Mouse (Mus musculus) MEL (cell line): ENCODE results near the gene Gipc1. TPM values are rescaled to one million over a fixed set of nuclear protein-coding genes. Genes with fewer than 3 reads are reported as not detected.

Source experiments
- DNase-seq: peaks from one replicate; pipeline ENCODE4 v3.0.0; 2011; ENCODE audit warnings: low read depth, low spot score
- H3K27ac ChIP-seq: 2 replicates; pipeline ENCODE4 v1.5.1; 2012; ENCODE audit warnings: low read depth, mild to moderate bottlenecking, control low read depth, low read length, moderate library complexity; ENCODE audit not compliant: control insufficient read depth
- H3K27me3 ChIP-seq, 2 experiments: fragments of 150-350 bp in 1 of 2; sonication (generic) in 1 of 2; 2 replicates each; pipeline ENCODE4 v1.6.1; 2012; ENCODE audit warnings: low read length in 2 of 2, mild to moderate bottlenecking in 2 of 2, improper control_type of control experiment in 1 of 2, moderate library complexity in 1 of 2; ENCODE audit not compliant: insufficient read depth in 2 of 2, control insufficient read depth in 1 of 2
- H3K36me3 ChIP-seq, 2 experiments: 2 replicates each; pipeline ENCODE4 v1.6.1; 2012 to 2014; ENCODE audit warnings: low read length in 2 of 2, improper control_type of control experiment in 1 of 2, inconsistent platforms in 1 of 2, mild to moderate bottlenecking in 1 of 2; ENCODE audit not compliant: insufficient read depth in 2 of 2, control insufficient read depth in 1 of 2
- H3K4me1 ChIP-seq, 2 experiments: fragments of 150-350 bp in 1 of 2; sonication (generic) in 1 of 2; 2 replicates each; pipeline ENCODE4 v1.6.1; 2012; ENCODE audit warnings: low read length in 2 of 2, improper control_type of control experiment in 1 of 2, mild to moderate bottlenecking in 1 of 2; ENCODE audit not compliant: insufficient read depth in 2 of 2, control insufficient read depth in 1 of 2
- H3K4me3 ChIP-seq, 2 experiments: fragments of 150-350 bp in 1 of 2; sonication (generic) in 1 of 2; 2 replicates each; pipeline ENCODE4 v1.5.1; 2012; ENCODE audit warnings: low read depth in 2 of 2, low read length in 2 of 2, mild to moderate bottlenecking in 2 of 2, moderate library complexity in 2 of 2, control low read depth in 1 of 2, improper control_type of control experiment in 1 of 2; ENCODE audit not compliant: control insufficient read depth in 1 of 2, insufficient read depth in 1 of 2
- H3K79me2 ChIP-seq: 2 replicates; pipeline ENCODE4 v1.6.1; 2012; ENCODE audit warnings: mild to moderate bottlenecking, low read length, moderate library complexity; ENCODE audit not compliant: control insufficient read depth, poor library complexity, insufficient read depth
- H3K9ac ChIP-seq: 2 replicates; pipeline ENCODE4 v1.6.1; 2012; ENCODE audit warnings: low read depth, mild to moderate bottlenecking, control low read depth, low read length, moderate library complexity; ENCODE audit not compliant: control insufficient read depth, poor library complexity, severe bottlenecking
- H3K9me3 ChIP-seq: fragments of 150-350 bp; sonication (generic); replicated peaks from 2 replicates; pipeline ENCODE4 v1.6.1; 2012; ENCODE audit warnings: mild to moderate bottlenecking, low read length, improper control_type of control experiment, moderate library complexity; ENCODE audit not compliant: insufficient read depth
- CTCF ChIP-seq, 3 experiments: IDR thresholded peaks in 2 of 3; conservative IDR thresholded peaks in 1 of 3; 2 replicates each; pipeline ENCODE4 v1.5.1; 2011 to 2012; ENCODE audit warnings: low read length in 3 of 3, low read depth in 2 of 3, mild to moderate bottlenecking in 2 of 3, improper control_type of control experiment in 1 of 3, inconsistent platforms in 1 of 3, mixed read lengths in 1 of 3, moderate library complexity in 1 of 3; ENCODE audit not compliant: control insufficient read depth in 1 of 3, insufficient read depth in 1 of 3, poor library complexity in 1 of 3, severe bottlenecking in 1 of 3
- GATA1 ChIP-seq: IDR thresholded peaks from 2 replicates; pipeline ENCODE4 v1.6.1; 2011; ENCODE audit warnings: low read depth, low read length, improper control_type of control experiment
- MAZ ChIP-seq: IDR thresholded peaks from 2 replicates; pipeline ENCODE4 v1.6.1; 2012; ENCODE audit warnings: low read depth, mild to moderate bottlenecking, inconsistent platforms, low read length, improper control_type of control experiment
- RAD21 ChIP-seq: IDR thresholded peaks from 2 replicates; pipeline ENCODE4 v1.6.1; 2011; ENCODE audit warnings: mild to moderate bottlenecking, low read depth, low read length, improper control_type of control experiment
- SIN3A ChIP-seq: IDR thresholded peaks from 2 replicates; pipeline ENCODE4 v1.6.1; 2012; ENCODE audit warnings: low read length, improper control_type of control experiment, inconsistent platforms
- UBTF ChIP-seq: IDR thresholded peaks from 2 replicates; pipeline ENCODE4 v1.6.1; 2012; ENCODE audit warnings: low read depth, mild to moderate bottlenecking, inconsistent platforms, low read length, improper control_type of control experiment, moderate library complexity, borderline replicate concordance; ENCODE audit not compliant: insufficient read depth
- polyA plus RNA-seq, 2 experiments: library from polyadenylated mRNA; stranded (reverse) in 1 of 2; unstranded in 1 of 2; fragments of >175 nt in 1 of 2; fragments of >200 nt in 1 of 2; gene quantifications; 2 replicates each; pipeline versions ENCODE4 v1.2.1 to v1.2.4; 2012; ENCODE audit warnings: low replicate concordance in 2 of 2, low read depth in 1 of 2; ENCODE audit not compliant: insufficient read length in 2 of 2, insufficient read depth in 1 of 2, missing spikeins in 1 of 2
- total RNA-seq: library from RNA; depleted of rRNA; stranded (reverse); fragments of 300-350 nt; gene quantifications from 2 replicates; pipeline ENCODE4 v1.2.3, GENCODE M21; 2012; rRNA removed

Gene Gipc1
- total and polyA plus RNA-seq, 3 experiments = 38.6 to 70.7 TPM; not detected in 1

DNA sequence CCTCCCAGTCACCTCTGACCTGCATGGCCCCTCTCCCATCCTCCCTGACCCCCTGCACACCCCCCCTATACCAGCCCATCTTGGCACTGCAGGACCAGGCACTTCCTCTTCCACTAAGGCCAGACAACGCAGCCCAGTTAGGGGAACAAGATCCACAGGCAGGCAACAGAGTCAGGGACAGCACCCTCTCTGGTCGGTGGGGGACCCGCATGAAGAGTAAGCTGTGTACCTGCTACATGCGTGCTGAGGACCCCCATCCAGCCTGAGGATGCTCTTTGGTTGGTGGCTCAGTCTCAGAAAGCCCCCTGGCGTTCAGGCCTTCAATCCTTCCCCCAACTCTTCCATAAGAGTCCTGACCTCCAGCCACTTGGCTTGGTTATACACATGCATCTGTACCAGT, 53.9 kb downstream of the Gipc1 start:
- Histone ChIP-seq H3K4me3 (no peak overlapping the region), H3K27ac (no peak overlapping the region), H3K36me3 (no peaks in the 10 kb centered on the region), H3K9me3 (no peaks in the 10 kb centered on the region), H3K4me1 (no peaks in the 10 kb centered on the region; a peak in 1 of 4 replicates), H3K27me3 (no peaks in the 10 kb centered on the region), H3K9ac (no peak overlapping the region), H3K79me2 (no peaks in the 10 kb centered on the region)
- TF ChIP-seq MAZ (0 out of 2 replicates have a peak, but pooled peaks have one; percentile 19), SIN3A (no peak), CTCF (IDR thresholded peaks at IDR 0.05 in 2 of 3, conservative IDR thresholded peaks at IDR 0.05 in 1 of 3; ENCODE audit: control insufficient read depth in 1 of 3, insufficient read depth in 1 of 3, low read depth in 2 of 3, low read length in 3 of 3, poor library complexity in 1 of 3, severe bottlenecking in 1 of 3) (peak; percentile 55 to 62 (median 61))
- peak; percentile 78 for DNase-seq

DNA sequence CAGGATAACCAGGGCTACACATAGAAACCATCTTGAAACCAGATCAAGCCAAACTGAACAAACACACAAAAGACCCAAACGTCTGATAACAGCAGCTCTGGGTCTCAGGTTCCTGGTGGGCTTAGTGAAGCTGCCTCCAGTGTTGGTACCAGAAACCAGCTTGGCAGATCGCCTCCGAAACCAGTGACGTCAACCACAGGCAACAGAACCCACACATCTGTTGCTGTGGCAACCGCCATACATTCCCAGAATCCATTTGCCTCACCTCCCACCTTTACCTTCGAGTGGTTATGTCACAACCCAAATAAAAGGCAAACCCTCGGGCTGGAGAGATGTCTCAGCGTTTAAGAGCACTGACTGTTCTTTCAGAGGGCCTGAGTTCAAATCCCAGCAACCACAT, 55.1 kb downstream of the Gipc1 start:
- no peak overlapping the region for H3K27ac ChIP-seq
- H3K27me3 ChIP-seq = no peaks in the 10 kb centered on the region
- DNase-seq = no peak
- no peaks in the 10 kb centered on the region for H3K79me2 ChIP-seq
- H3K36me3 ChIP-seq = no peaks in the 10 kb centered on the region
- no peak for TF ChIP-seq RAD21
- no peak for TF ChIP-seq UBTF
- TF ChIP-seq GATA1 = no peak
- no peak overlapping the region for H3K4me3 ChIP-seq
- H3K9me3 ChIP-seq = no peaks in the 10 kb centered on the region
- H3K9ac ChIP-seq = no peak overlapping the region
- no peaks in the 10 kb centered on the region; a peak in 1 of 4 replicates for H3K4me1 ChIP-seq

Other genes starting within 250 kb of the Gipc1 start
- 24.4 and 29.5 TPM in 2 replicates for gene Scoc, start 194.3 kb upstream of the Gipc1 start, total RNA-seq
- gene Scoc, start 194.3 kb upstream of the Gipc1 start, polyA plus RNA-seq = 10 to 100 TPM in 1 of 2 experiments, not detected in 1; 14.7 TPM
- gene Olfr370, start 116.9 kb upstream of the Gipc1 start, total RNA-seq = not detected in 2 replicates
- gene Olfr370, start 116.9 kb upstream of the Gipc1 start, polyA plus RNA-seq = under 1 TPM in 1 of 2 experiments, not detected in 1; 0.26 TPM
- gene Ndufb7, start 86.0 kb upstream of the Gipc1 start, total RNA-seq = 306 and 311 TPM in 2 replicates
- gene Ndufb7, start 86.0 kb upstream of the Gipc1 start, polyA plus RNA-seq = 100 to 1,000 TPM in 1 of 2 experiments, not detected in 1; 194 TPM
- 74.2 and 78.0 TPM in 2 replicates for gene Tecr, start 44.7 kb upstream of the Gipc1 start, total RNA-seq
- 100 to 1,000 TPM in 1 of 2 experiments, not detected in 1; 229 TPM for gene Tecr, start 44.7 kb upstream of the Gipc1 start, polyA plus RNA-seq
- 38.2 and 43.2 TPM in 2 replicates for gene Dnajb1, start 44.5 kb upstream of the Gipc1 start, total RNA-seq
- gene Dnajb1, start 44.5 kb upstream of the Gipc1 start, polyA plus RNA-seq = 10 to 100 TPM in 1 of 2 experiments, not detected in 1; 56.6 TPM
- 2.6 and 4.0 TPM in 2 replicates for gene Ptger1, start 14.0 kb downstream of the Gipc1 start, total RNA-seq
- 1 to 10 TPM in 1 of 2 experiments, not detected in 1; 3.1 TPM for gene Ptger1, start 14.0 kb downstream of the Gipc1 start, polyA plus RNA-seq
- gene Pkn1, start 46.5 kb downstream of the Gipc1 start, total RNA-seq = 33.5 and 37.8 TPM in 2 replicates
- gene Pkn1, start 46.5 kb downstream of the Gipc1 start, polyA plus RNA-seq = 10 to 100 TPM; 41.2 to 73.2 TPM
- gene Ddx39, start 62.5 kb downstream of the Gipc1 start, total RNA-seq = 279 and 361 TPM in 2 replicates
- gene Ddx39, start 62.5 kb downstream of the Gipc1 start, polyA plus RNA-seq = 100 to 1,000 TPM; 272 to 304 TPM
- gene Adgre5, start 88.6 kb downstream of the Gipc1 start, total RNA-seq = 16.1 and 18.5 TPM in 2 replicates
- gene Adgre5, start 88.6 kb downstream of the Gipc1 start, polyA plus RNA-seq = 10 to 100 TPM in 1 of 2 experiments, not detected in 1; 21.4 TPM
- 17.7 and 21.7 TPM in 2 replicates for gene Adgrl1, start 247.4 kb downstream of the Gipc1 start, total RNA-seq
- 10 to 100 TPM in 1 of 2 experiments, not detected in 1; 35.3 TPM for gene Adgrl1, start 247.4 kb downstream of the Gipc1 start, polyA plus RNA-seq